In genomic region chr1:154786243-154786669, GRCm38 (mm10) we compare ENCODE assay signal across 8 mouse cellular contexts.
A peak's percentile ranks its signal among the peaks of the same experiment; 100 is the strongest.
DNase-seq lines count a peak whose midpoint lies in the region; ATAC-seq and TF ChIP-seq lines count a peak whose summit lies in the region.

No protein-coding gene starts in this region.

- peak; percentile 52 for ATAC-seq in forebrain, embryonic 13.5 days
- peak; percentile 45; the same call in 1 of the 2 replicates for ATAC-seq in heart, postnatal 0 days (ENCODE audit: insufficient read depth, low read depth)
- peak; percentile 19; the same call in 1 of the 2 replicates for ATAC-seq in liver, embryonic 15.5 days (ENCODE audit: insufficient read depth)
- peak; percentile 41 for ATAC-seq in neural tube, embryonic 12.5 days (ENCODE audit: low FRiP score, low read depth)
- peak; percentile 71 for ATAC-seq in stomach, postnatal 0 days (ENCODE audit: low FRiP score, low TSS enrichment)

- peak overlapping the region; percentile 27; the same call in 1 of the 2 replicates for H3K4me2 ChIP-seq in forebrain, embryonic 13.5 days
- H3K4me2 ChIP-seq in heart, postnatal 0 days (ENCODE audit: low read depth, low read length), result peak overlapping the region; percentile 26; the same call in 1 of the 2 replicates
- H3K4me2 ChIP-seq in liver, embryonic 15.5 days, result peak overlapping the region; percentile 49
- H3K4me2 ChIP-seq in neural tube, embryonic 12.5 days (replicated peaks), result no peak overlapping the region
- peak overlapping the region; percentile 17 for H3K4me2 ChIP-seq in stomach, postnatal 0 days (replicated peaks; ENCODE audit: low read depth)

- no peaks in the 10 kb centered on the region for H3K9me3 ChIP-seq in E14TG2a.4 (ENCODE audit: low read length)
- H3K9me3 ChIP-seq in forebrain, embryonic 13.5 days (replicated peaks), result no peaks in the 10 kb centered on the region
- no peaks in the 10 kb centered on the region for H3K9me3 ChIP-seq in heart, postnatal 0 days (replicated peaks; ENCODE audit: control insufficient read depth, low read length)
- H3K9me3 ChIP-seq in liver, embryonic 15.5 days (replicated peaks), result no peaks in the 10 kb centered on the region
- no peaks in the 10 kb centered on the region for H3K9me3 ChIP-seq in neural tube, embryonic 12.5 days
- no peaks in the 10 kb centered on the region for H3K9me3 ChIP-seq in stomach, postnatal 0 days (ENCODE audit: control insufficient read depth, low read length)

- H3K27me3 ChIP-seq in E14TG2a.4 (ENCODE audit: insufficient read depth, low read length), result peaks cover 20% of the 10 kb centered on the region
- no peaks in the 10 kb centered on the region for H3K27me3 ChIP-seq in forebrain, embryonic 13.5 days
- H3K27me3 ChIP-seq in heart, postnatal 0 days (ENCODE audit: control insufficient read depth, insufficient read depth, low read length), result peaks cover 25% of the 10 kb centered on the region
- H3K27me3 ChIP-seq in liver, embryonic 15.5 days, result peaks cover 21% of the 10 kb centered on the region
- H3K27me3 ChIP-seq in neural tube, embryonic 12.5 days (replicated peaks), result peaks cover 9% of the 10 kb centered on the region; the same call in 1 of the 2 replicates
- H3K27me3 ChIP-seq in stomach, postnatal 0 days (ENCODE audit: control insufficient read depth, insufficient read depth, low read length), result peaks cover 2% of the 10 kb centered on the region; the same call in 1 of the 2 replicates

- TF ChIP-seq CTCF in E14TG2a.4 (conservative IDR thresholded peaks at IDR 0.05; ENCODE audit: low read length), result peak; percentile 90
- TF ChIP-seq CTCF in heart, postnatal 0 days (IDR thresholded peaks at IDR 0.05; ENCODE audit: low read depth), result peak; percentile 100
- peak; percentile 100 for TF ChIP-seq CTCF in stomach, postnatal 0 days (IDR thresholded peaks at IDR 0.05; ENCODE audit: low read depth)

- no peak overlapping the region for H3K4me3 ChIP-seq in E14TG2a.4 (replicated peaks; ENCODE audit: low read length)
- no peak overlapping the region for H3K4me3 ChIP-seq in forebrain, embryonic 13.5 days
- 0 out of 2 replicates have a peak overlapping the region, but pooled peaks have one; percentile 3 for H3K4me3 ChIP-seq in heart, postnatal 0 days (ENCODE audit: low read depth, low read length)
- H3K4me3 ChIP-seq in liver, embryonic 15.5 days (replicated peaks), result no peak overlapping the region; the same call in 1 of the 2 replicates
- H3K4me3 ChIP-seq in neural tube, embryonic 12.5 days, result no peak overlapping the region
- no peak overlapping the region for H3K4me3 ChIP-seq in stomach, postnatal 0 days (ENCODE audit: low read depth, low read length)

- 3% methylated on average over 4 of the region's 4 CpGs for WGBS in forebrain, embryonic 13.5 days
- WGBS in heart, postnatal 0 days, result 7% methylated on average over 4 of the region's 4 CpGs
- 2% methylated on average over 4 of the region's 4 CpGs for WGBS in liver, embryonic 15.5 days (ENCODE audit: insufficient replicate concordance)
- WGBS in neural tube, embryonic 12.5 days, result 8% methylated on average over 4 of the region's 4 CpGs
- WGBS in stomach, postnatal 0 days, result 0% methylated on average over 4 of the region's 4 CpGs

- peaks cover 17% of the 10 kb centered on the region for H3K4me1 ChIP-seq in E14TG2a.4 (replicated peaks; ENCODE audit: low read depth, low read length)
- H3K4me1 ChIP-seq in forebrain, embryonic 13.5 days, result 0 out of 2 replicates have a peak, but pooled peaks cover 9% of the 10 kb centered on the region
- H3K4me1 ChIP-seq in heart, postnatal 0 days (ENCODE audit: control insufficient read depth, insufficient read depth), result no peaks in the 10 kb centered on the region
- H3K4me1 ChIP-seq in liver, embryonic 15.5 days (replicated peaks), result peaks cover 2% of the 10 kb centered on the region; the same call in 1 of the 2 replicates
- peaks cover 3% of the 10 kb centered on the region; the same call in 1 of the 2 replicates for H3K4me1 ChIP-seq in neural tube, embryonic 12.5 days
- no peaks in the 10 kb centered on the region for H3K4me1 ChIP-seq in stomach, postnatal 0 days (replicated peaks; ENCODE audit: control insufficient read depth, insufficient read depth)

- no peak for TF ChIP-seq EP300 in heart, postnatal 0 days (IDR thresholded peaks at IDR 0.05; ENCODE audit: low read depth)
- no peak for TF ChIP-seq EP300 in stomach, postnatal 0 days (optimal IDR thresholded peaks at IDR 0.05)

- H3K27ac ChIP-seq in forebrain, embryonic 13.5 days, result no peak overlapping the region
- H3K27ac ChIP-seq in heart, postnatal 0 days (ENCODE audit: low read depth), result no peak overlapping the region
- H3K27ac ChIP-seq in liver, embryonic 15.5 days (replicated peaks), result no peak overlapping the region
- no peak overlapping the region for H3K27ac ChIP-seq in neural tube, embryonic 12.5 days
- no peak overlapping the region for H3K27ac ChIP-seq in stomach, postnatal 0 days (replicated peaks)

- H3K9ac ChIP-seq in forebrain, embryonic 13.5 days, result no peak overlapping the region
- H3K9ac ChIP-seq in heart, postnatal 0 days (replicated peaks; ENCODE audit: low read depth, low read length), result no peak overlapping the region
- no peak overlapping the region for H3K9ac ChIP-seq in liver, embryonic 15.5 days
- H3K9ac ChIP-seq in neural tube, embryonic 12.5 days, result no peak overlapping the region
- H3K9ac ChIP-seq in stomach, postnatal 0 days (ENCODE audit: low read length), result no peak overlapping the region; the same call in 1 of the 2 replicates

- no peaks in the 10 kb centered on the region for H3K36me3 ChIP-seq in E14TG2a.4 (ENCODE audit: insufficient read depth, low read length)
- no peaks in the 10 kb centered on the region for H3K36me3 ChIP-seq in forebrain, embryonic 13.5 days (ENCODE audit: poor library complexity, severe bottlenecking)
- no peaks in the 10 kb centered on the region for H3K36me3 ChIP-seq in heart, postnatal 0 days (replicated peaks; ENCODE audit: control insufficient read depth, insufficient read depth, low read length)
- H3K36me3 ChIP-seq in liver, embryonic 15.5 days (replicated peaks), result no peaks in the 10 kb centered on the region
- no peaks in the 10 kb centered on the region for H3K36me3 ChIP-seq in neural tube, embryonic 12.5 days
- H3K36me3 ChIP-seq in stomach, postnatal 0 days (ENCODE audit: control insufficient read depth, insufficient read depth, low read length), result no peaks in the 10 kb centered on the region

- peak; percentile 75 for DNase-seq in c-Kit-positive CD71-positive TER-119-positive erythroid progenitor cells, embryonic 14.5 days (ENCODE audit: low spot score)
- peak; percentile 84 for DNase-seq in heart, postnatal 0 days (ENCODE audit: low spot score)
- DNase-seq in kidney, postnatal 36 days, result peak; percentile 77 to 88
- DNase-seq in stomach, postnatal 0 days (ENCODE audit: low spot score), result peak; percentile 81

Comparison
In these comparisons a context has a peak if more than half of its experiments do, and no peak if none do; other contexts are left out.
1. ATAC-seq: peak in every context shown above with its lines; median percentile 71 in stomach, postnatal 0 days; 52 in forebrain, embryonic 13.5 days; 45 in heart, postnatal 0 days; 41 in neural tube, embryonic 12.5 days; 19 in liver, embryonic 15.5 days.